Mouse (Mus musculus): ENCODE measurements around the gene Gbx2.

The Gbx2 gene

DNA sequence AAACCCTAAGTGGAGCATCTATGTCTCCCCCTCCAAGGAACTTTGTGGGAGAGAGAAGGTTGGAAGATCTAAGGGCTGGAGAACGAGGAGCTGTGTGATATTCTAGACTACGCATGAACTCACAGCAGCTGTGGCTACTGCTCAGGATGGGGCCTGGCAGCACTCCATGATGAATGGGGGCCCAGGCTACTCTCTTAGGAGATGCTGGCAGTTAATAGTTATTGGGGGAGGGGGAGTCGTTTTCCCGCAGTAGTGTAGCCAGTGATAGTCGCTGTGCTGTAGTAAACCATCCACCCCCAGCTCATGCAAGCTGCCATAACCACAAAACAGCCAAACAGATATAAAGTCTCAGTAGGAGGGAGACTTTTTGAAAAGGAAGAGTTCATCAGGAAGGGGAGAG, 18.6 kb downstream of the Gbx2 start:
- no peak for DNase-seq (ENCODE audit: low read depth, low spot score)

DNA sequence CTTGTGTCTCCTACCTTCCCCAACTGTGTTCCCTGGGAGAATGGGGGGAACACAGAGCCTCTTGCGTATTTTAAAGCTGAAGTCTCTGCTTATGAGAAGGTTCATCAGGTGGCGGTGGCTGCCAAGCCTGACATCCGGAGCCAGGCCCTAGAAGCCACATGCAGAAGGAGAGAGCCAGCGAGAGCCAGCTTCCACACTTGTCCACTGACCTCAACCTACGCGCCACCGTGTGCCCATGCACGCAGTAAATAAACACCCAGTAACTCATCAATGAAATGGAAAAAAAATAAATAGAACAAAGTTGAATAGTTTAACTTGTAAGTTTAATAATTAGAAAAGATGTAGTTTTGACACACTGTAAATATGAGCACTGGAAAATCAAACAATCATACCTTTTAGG, 21.2 kb downstream of the Gbx2 start:
- no peak for DNase-seq (ENCODE audit: low read depth, low spot score)

DNA sequence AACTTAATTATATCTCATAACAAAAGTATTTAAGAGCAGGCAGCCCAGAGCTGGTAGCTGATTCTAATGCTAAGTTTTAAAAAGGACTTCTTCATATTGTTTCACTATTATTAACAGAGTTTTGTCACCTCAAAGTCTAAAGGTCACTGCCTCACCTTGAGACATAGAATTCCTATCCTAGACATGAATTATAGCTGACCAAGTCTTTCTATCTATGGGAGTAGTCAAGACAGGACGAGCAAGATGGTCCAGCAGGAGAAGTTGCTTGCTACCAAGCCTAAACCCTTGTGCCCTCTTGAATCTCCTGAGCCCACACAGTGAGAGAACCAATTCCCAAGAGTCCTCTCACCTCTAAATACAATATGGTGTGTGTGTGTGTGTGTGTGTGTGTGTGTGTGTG, 28.3 kb downstream of the Gbx2 start:
- DNase-seq (ENCODE audit: low read depth, low spot score): no peak

DNA sequence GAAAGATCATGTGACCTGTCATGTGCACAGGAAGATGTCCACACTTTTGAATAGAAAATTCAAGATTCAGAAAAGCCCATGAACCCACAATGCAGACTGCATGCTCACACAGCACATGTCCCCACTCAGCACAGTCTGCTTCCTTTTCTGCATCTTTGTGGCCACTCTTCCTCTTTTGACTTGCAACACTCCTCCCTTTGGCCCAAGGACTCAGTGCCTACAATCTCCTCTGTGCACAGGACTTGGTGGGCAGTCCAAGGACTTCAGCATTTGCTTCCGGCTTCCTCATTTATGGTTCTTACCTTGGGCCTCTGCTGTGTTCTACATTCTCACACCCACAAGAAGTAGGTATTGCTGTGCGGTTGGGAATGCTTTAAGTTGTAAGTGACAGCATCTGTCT, 28.7 kb downstream of the Gbx2 start:
- DNase-seq (ENCODE audit: low read depth, low spot score): no peak

DNA sequence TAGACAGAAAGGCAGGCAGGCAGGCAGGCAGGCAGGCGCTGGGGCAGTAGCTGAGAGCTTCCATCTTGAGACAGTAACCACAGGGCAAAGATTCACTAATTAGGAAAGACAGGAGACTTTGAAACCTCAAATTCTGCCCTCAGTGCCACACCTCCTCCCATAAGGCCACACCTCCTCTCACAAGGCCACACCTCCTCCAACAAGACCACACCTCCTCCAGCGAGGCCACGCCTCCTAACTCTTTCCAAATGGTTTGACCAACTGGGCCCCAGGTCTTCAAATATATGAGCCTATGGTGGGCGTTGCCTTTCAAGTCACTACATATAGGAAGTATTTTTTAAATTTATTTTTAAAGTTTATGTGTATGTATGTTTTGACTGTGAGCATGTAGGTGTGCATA, 29.6 kb downstream of the Gbx2 start:
- no peak for DNase-seq (ENCODE audit: low read depth, low spot score)

DNA sequence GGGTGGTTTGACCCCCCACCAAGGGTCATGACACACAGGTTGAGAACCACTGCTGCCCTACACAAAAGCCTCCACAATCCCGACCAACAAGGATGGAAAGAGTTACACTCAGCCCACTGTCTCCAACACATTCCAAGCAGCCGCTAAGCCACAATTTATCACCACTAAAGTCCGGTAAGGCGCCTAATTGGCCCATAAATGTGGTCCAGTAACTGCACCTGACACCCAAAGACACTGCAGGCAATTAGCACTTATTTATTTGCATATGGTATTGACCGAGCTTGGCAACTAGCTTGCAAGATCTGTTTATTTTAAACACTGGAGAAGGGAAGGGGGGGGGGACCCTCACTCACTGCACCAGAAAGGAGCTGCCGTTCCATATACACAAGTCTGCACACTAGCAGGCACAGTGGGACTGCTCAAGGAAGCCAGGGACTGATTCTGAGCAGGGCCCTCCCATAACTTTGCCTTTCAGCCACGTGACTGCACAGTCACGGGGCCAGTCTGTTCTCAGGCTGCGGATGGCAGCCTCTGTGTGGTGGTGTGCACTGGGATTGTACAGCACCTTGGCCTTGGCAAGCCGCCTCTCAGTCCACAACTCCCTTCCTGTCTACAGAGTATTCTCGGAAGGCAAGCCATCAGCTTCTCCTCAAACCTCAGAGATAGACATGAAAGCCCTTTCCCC, 31.1 kb downstream of the Gbx2 start:
- no peak for DNase-seq (ENCODE audit: low read depth, low spot score)

DNA sequence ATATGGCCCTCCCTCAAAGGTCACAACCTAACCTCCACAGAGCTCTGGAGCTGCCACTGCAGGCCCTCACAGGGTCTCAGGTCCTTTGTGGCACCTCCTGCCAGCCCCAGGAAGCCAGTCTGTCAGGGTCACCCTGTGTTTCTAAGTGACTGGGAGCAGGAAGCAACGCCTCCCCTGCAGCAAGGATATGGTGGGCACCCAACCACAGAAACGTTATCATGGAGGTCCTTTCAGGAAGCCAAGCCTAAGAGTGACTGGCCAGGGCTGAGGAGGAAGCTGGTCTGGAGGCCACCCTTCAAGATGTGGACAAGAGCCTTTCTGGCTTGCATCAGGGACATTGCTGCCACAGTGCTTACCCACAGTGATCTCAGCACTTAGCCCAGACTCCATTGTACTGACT, 31.9 kb downstream of the Gbx2 start:
- no peak for DNase-seq (ENCODE audit: low read depth, low spot score)

DNA sequence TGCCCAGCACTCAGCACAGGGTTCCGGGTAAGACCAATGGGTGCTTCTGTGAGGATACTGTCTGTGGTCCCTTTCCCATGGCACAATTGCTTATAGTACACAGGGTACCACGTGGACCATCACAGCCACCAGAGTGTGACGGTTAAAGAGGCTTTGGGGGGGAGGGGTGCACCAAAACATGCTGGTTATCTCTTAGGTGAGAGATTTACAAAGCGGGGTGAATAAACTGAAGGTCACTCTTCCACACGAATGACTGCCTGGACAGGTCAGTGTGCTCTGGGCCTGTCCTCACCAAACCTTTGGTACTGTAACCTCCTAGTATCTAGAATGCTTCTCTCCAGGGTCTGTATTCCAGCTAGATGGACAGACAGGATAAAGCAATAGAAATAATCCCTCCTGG, 35.2 kb downstream of the Gbx2 start:
- DNase-seq (ENCODE audit: low read depth, low spot score): no peak

DNA sequence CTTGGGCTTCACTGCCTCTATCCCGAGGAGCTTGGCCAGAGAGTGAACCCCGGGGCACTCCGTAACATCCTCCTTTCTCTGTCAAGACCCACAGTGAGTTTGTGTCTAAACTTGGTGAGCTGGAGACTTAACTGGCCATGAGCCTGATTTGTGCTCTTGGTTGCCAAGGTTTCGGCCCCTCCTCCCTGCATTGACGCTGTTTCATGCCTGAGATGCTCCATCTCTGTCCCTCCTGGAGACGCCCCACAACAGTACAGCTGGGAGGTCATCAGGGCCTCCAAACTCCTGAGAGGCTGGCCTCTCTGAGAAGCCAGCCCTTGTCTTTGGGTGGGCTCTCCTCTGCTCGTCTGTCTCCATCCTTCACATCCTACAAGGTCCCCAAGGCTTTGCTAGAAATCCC, 38.7 kb downstream of the Gbx2 start:
- DNase-seq (ENCODE audit: low read depth, low spot score): no peak

DNA sequence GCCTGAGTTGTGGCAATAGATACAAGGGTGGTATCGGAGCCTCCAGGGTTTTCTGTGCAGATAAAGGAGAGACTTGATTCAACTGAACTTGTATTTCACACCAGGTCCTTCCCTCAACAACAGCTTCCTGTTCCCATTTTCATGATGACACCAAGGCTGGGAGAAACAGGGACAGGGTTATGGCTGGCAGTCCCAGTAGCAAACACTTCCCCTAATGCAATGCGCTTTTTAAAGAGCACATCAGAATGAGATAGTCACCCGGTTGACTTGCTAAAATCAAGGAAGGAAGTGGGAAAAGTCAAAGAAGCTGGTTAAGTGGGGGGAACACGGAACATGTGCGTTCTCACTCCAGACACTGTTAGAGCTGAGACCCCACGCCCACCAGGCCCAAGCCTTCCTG, 39.6 kb downstream of the Gbx2 start:
- no peak for DNase-seq (ENCODE audit: low read depth, low spot score)

DNA sequence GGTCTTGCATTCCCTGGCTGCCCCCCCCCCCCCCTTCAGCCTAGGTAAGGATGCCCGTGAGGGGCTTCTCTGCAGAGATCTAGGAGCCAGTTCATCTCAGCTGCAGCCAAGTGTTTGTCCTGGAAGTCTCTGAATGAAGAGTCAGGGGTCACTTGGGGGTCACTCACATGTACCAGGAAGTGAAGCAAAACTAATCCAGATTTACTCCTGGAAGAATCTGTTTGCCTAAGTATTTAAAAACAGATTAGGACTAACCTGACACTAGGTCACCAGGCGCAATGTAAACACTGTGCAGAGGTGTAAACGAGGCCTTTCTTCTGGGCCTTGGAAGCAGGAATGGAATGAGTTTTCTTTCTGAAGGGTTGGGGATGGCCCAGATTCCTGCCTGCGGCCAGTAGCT, 45.3 kb downstream of the Gbx2 start:
- DNase-seq (ENCODE audit: low read depth, low spot score): no peak

DNA sequence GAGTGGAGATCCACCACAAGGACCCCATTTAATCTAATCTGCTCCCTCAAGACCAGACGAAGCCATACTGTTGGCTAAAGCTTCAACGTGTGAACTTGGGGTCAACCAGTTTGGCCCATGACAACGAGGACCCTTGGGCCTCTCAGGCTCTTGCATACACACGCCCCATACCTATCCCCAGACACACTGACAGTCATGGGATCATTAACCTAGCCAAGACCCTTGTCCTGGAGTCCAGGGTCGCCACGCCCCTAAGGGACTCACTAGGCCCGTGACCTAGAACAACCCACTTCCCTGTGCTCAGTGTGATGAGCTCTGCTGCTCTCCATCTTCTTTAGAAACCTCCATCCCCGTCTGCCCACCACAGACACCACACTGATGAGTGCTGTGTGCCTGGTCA, 46.6 kb downstream of the Gbx2 start:
- DNase-seq (ENCODE audit: low read depth, low spot score): no peak

DNA sequence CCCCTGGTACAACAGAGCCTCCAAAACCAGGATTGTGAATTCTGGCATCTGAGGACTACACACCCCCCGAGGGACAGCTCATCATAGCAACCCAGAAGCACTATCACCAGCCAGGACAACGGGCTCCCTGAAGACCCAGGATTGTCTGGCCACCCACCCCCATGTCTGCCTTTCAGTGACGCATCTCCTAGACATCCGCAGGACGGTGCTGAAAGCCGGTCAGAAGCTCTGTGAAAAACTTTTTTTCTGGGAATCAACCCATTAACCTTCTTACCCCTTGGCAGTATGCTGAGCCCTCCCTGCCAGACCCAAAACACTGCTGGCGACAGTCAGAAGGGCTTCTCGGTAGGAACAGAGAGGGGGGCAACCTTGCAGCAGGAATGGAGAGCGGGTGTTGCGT, 50.1 kb downstream of the Gbx2 start:
- DNase-seq (ENCODE audit: low read depth, low spot score): no peak

DNA sequence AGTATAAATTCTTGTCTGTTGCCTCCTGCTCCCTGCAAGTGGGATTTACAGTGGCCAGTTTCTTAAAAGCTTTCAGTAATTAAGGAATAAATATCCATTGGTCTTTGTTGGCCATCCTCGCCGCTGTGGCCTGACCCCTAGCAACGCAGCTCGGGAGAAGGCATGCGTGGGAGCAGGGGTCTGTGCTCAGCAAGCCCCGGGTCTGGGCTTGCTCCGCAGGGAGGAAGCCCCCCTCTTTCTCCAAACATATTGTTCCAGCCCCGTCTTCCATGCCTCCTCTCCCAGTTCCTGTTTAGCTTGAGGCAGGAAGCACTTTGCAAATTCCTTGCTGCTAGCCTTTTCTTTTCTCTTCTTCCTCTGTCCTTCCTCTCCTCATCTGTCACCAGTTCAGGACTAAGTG, 50.8 kb downstream of the Gbx2 start:
- no peak for DNase-seq (ENCODE audit: low read depth, low spot score)

DNA sequence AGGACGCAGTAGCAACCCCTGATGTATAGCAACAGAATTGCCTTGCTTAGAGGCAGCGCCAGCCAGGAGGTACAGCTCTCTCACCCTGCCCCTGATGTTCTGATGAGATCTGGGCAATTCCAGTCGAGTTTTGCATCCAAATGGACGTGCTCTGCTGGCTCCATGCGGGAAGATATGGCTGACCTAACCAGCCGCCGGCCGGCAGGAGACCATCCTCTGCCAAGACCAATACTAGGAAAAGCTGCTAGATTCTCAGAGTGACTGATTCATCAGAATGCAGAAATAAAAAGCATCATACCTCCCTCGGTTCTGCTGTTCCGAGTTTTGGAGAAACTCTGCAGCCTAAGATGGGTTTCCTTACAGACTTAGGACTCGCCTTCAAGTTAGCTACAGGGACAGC, 52.5 kb downstream of the Gbx2 start:
- no peak for DNase-seq (ENCODE audit: low read depth, low spot score)

Measured in retina, postnatal 7 days (tissue).